Mouse (Mus musculus) MEL (cell line): ENCODE measurements around the gene Fblim1. TPM values are rescaled to one million over a fixed set of nuclear protein-coding genes. Genes with fewer than 3 reads are reported as not detected.

ENCODE experiments used
- DNase-seq: peaks from one replicate; pipeline ENCODE4 v3.0.0; 2011; ENCODE audit warnings: low read depth, low spot score
- H3K27ac ChIP-seq: 2 replicates; pipeline ENCODE4 v1.5.1; 2012; ENCODE audit warnings: low read depth, mild to moderate bottlenecking, control low read depth, low read length, moderate library complexity; ENCODE audit not compliant: control insufficient read depth
- H3K27me3 ChIP-seq, 2 experiments: fragments of 150-350 bp in 1 of 2; sonication (generic) in 1 of 2; 2 replicates each; pipeline ENCODE4 v1.6.1; 2012; ENCODE audit warnings: low read length in 2 of 2, mild to moderate bottlenecking in 2 of 2, improper control_type of control experiment in 1 of 2, moderate library complexity in 1 of 2; ENCODE audit not compliant: insufficient read depth in 2 of 2, control insufficient read depth in 1 of 2
- H3K36me3 ChIP-seq, 2 experiments: 2 replicates each; pipeline ENCODE4 v1.6.1; 2012 to 2014; ENCODE audit warnings: low read length in 2 of 2, improper control_type of control experiment in 1 of 2, inconsistent platforms in 1 of 2, mild to moderate bottlenecking in 1 of 2; ENCODE audit not compliant: insufficient read depth in 2 of 2, control insufficient read depth in 1 of 2
- H3K4me1 ChIP-seq, 2 experiments: fragments of 150-350 bp in 1 of 2; sonication (generic) in 1 of 2; 2 replicates each; pipeline ENCODE4 v1.6.1; 2012; ENCODE audit warnings: low read length in 2 of 2, improper control_type of control experiment in 1 of 2, mild to moderate bottlenecking in 1 of 2; ENCODE audit not compliant: insufficient read depth in 2 of 2, control insufficient read depth in 1 of 2
- H3K4me3 ChIP-seq, 2 experiments: fragments of 150-350 bp in 1 of 2; sonication (generic) in 1 of 2; 2 replicates each; pipeline ENCODE4 v1.5.1; 2012; ENCODE audit warnings: low read depth in 2 of 2, low read length in 2 of 2, mild to moderate bottlenecking in 2 of 2, moderate library complexity in 2 of 2, control low read depth in 1 of 2, improper control_type of control experiment in 1 of 2; ENCODE audit not compliant: control insufficient read depth in 1 of 2, insufficient read depth in 1 of 2
- H3K79me2 ChIP-seq: 2 replicates; pipeline ENCODE4 v1.6.1; 2012; ENCODE audit warnings: mild to moderate bottlenecking, low read length, moderate library complexity; ENCODE audit not compliant: control insufficient read depth, poor library complexity, insufficient read depth
- H3K9ac ChIP-seq: 2 replicates; pipeline ENCODE4 v1.6.1; 2012; ENCODE audit warnings: low read depth, mild to moderate bottlenecking, control low read depth, low read length, moderate library complexity; ENCODE audit not compliant: control insufficient read depth, poor library complexity, severe bottlenecking
- H3K9me3 ChIP-seq: fragments of 150-350 bp; sonication (generic); replicated peaks from 2 replicates; pipeline ENCODE4 v1.6.1; 2012; ENCODE audit warnings: mild to moderate bottlenecking, low read length, improper control_type of control experiment, moderate library complexity; ENCODE audit not compliant: insufficient read depth
- BHLHE40 ChIP-seq: IDR thresholded peaks from 2 replicates; pipeline ENCODE4 v1.6.1; 2012; ENCODE audit warnings: low read depth, mild to moderate bottlenecking, inconsistent platforms, low read length, improper control_type of control experiment, borderline replicate concordance
- ELF1 ChIP-seq: IDR thresholded peaks from 2 replicates; pipeline ENCODE4 v1.6.1; 2014; ENCODE audit warnings: low read depth, mild to moderate bottlenecking, inconsistent platforms, low read length, improper control_type of control experiment, moderate library complexity
- EP300 ChIP-seq, 2 experiments: IDR thresholded peaks; 2 replicates each; pipeline ENCODE4 v1.6.1; 2011; ENCODE audit warnings: improper control_type of control experiment in 2 of 2, low read length in 2 of 2, low read depth in 1 of 2, mild to moderate bottlenecking in 1 of 2
- ETS1 ChIP-seq: IDR thresholded peaks from 2 replicates; pipeline ENCODE4 v1.6.1; 2012; ENCODE audit warnings: low read depth, mild to moderate bottlenecking, inconsistent platforms, low read length, improper control_type of control experiment, moderate library complexity
- GATA1 ChIP-seq: IDR thresholded peaks from 2 replicates; pipeline ENCODE4 v1.6.1; 2011; ENCODE audit warnings: low read depth, low read length, improper control_type of control experiment
- JUND ChIP-seq: IDR thresholded peaks from 2 replicates; pipeline ENCODE4 v1.6.1; 2011; ENCODE audit warnings: low read depth, mild to moderate bottlenecking, improper control_type of control experiment, low read length
- KAT2A ChIP-seq: conservative IDR thresholded peaks from 2 replicates; pipeline ENCODE4 v1.6.1; 2012; ENCODE audit warnings: low read depth, low read length, improper control_type of control experiment, inconsistent platforms
- MAZ ChIP-seq: IDR thresholded peaks from 2 replicates; pipeline ENCODE4 v1.6.1; 2012; ENCODE audit warnings: low read depth, mild to moderate bottlenecking, inconsistent platforms, low read length, improper control_type of control experiment
- MEF2A ChIP-seq: IDR thresholded peaks from 2 replicates; pipeline ENCODE4 v1.6.1; 2014; ENCODE audit warnings: low read depth, mild to moderate bottlenecking, inconsistent platforms, low read length, improper control_type of control experiment; ENCODE audit not compliant: poor library complexity, insufficient replicate concordance, severe bottlenecking; ENCODE audit errors: extremely low read depth
- MXI1 ChIP-seq: IDR thresholded peaks from 2 replicates; pipeline ENCODE4 v1.6.1; 2011; ENCODE audit warnings: mild to moderate bottlenecking, low read depth, low read length, improper control_type of control experiment
- MYB ChIP-seq: IDR thresholded peaks from 2 replicates; pipeline ENCODE4 v1.6.1; 2011; ENCODE audit warnings: mild to moderate bottlenecking, low read depth, low read length, improper control_type of control experiment
- NELFE ChIP-seq: IDR thresholded peaks from 2 replicates; pipeline ENCODE4 v1.6.1; 2011; ENCODE audit warnings: low read depth, low read length, improper control_type of control experiment
- NRF1 ChIP-seq: IDR thresholded peaks from 2 replicates; pipeline ENCODE4 v1.6.1; 2014; ENCODE audit warnings: low read depth, mild to moderate bottlenecking, inconsistent platforms, low read length, improper control_type of control experiment, moderate library complexity; ENCODE audit not compliant: poor library complexity, insufficient read depth, severe bottlenecking
- POLR2A ChIP-seq, 2 experiments: IDR thresholded peaks; 2 replicates each; pipeline ENCODE4 v1.6.1; 2011 to 2012; ENCODE audit warnings: low read length in 2 of 2, mild to moderate bottlenecking in 2 of 2, control low read depth in 1 of 2, improper control_type of control experiment in 1 of 2, low read depth in 1 of 2, moderate library complexity in 1 of 2; ENCODE audit not compliant: control insufficient read depth in 1 of 2, insufficient read depth in 1 of 2, poor library complexity in 1 of 2
- POLR2AphosphoS5 ChIP-seq: IDR thresholded peaks from 2 replicates; pipeline ENCODE4 v1.6.1; 2012; ENCODE audit warnings: low read depth, borderline replicate concordance, mild to moderate bottlenecking, inconsistent platforms, low read length, moderate library complexity, mixed read lengths
- RAD21 ChIP-seq: IDR thresholded peaks from 2 replicates; pipeline ENCODE4 v1.6.1; 2011; ENCODE audit warnings: mild to moderate bottlenecking, low read depth, low read length, improper control_type of control experiment
- RCOR1 ChIP-seq: IDR thresholded peaks from 2 replicates; pipeline ENCODE4 v1.6.1; 2012; ENCODE audit warnings: low read depth, mild to moderate bottlenecking, inconsistent platforms, low read length, improper control_type of control experiment
- SIN3A ChIP-seq: IDR thresholded peaks from 2 replicates; pipeline ENCODE4 v1.6.1; 2012; ENCODE audit warnings: low read length, improper control_type of control experiment, inconsistent platforms
- TBP ChIP-seq: IDR thresholded peaks from 2 replicates; pipeline ENCODE4 v1.8.0; 2011; ENCODE audit warnings: low read depth, low read length, improper control_type of control experiment
- TCF12 ChIP-seq: IDR thresholded peaks from 2 replicates; pipeline ENCODE4 v1.6.1; 2014; ENCODE audit warnings: low read depth, mild to moderate bottlenecking, inconsistent platforms, low read length, improper control_type of control experiment, moderate library complexity
- USF1 ChIP-seq: IDR thresholded peaks from 2 replicates; pipeline ENCODE4 v1.6.1; 2014; ENCODE audit warnings: low read depth, mild to moderate bottlenecking, inconsistent platforms, low read length, improper control_type of control experiment, moderate library complexity
- USF2 ChIP-seq, 2 experiments: IDR thresholded peaks; 2 replicates each; pipeline ENCODE4 v1.6.1; 2011 to 2012; ENCODE audit warnings: improper control_type of control experiment in 2 of 2, low read length in 2 of 2, borderline replicate concordance in 1 of 2, inconsistent platforms in 1 of 2, low read depth in 1 of 2, mild to moderate bottlenecking in 1 of 2; ENCODE audit not compliant: insufficient read depth in 1 of 2
- ZC3H11A ChIP-seq: IDR thresholded peaks from 2 replicates; pipeline ENCODE4 v1.6.1; 2012; ENCODE audit warnings: low read depth, mild to moderate bottlenecking, inconsistent platforms, low read length, improper control_type of control experiment
- ZKSCAN1 ChIP-seq: IDR thresholded peaks from 2 replicates; pipeline ENCODE4 v1.6.1; 2012; ENCODE audit warnings: low read depth, mild to moderate bottlenecking, inconsistent platforms, low read length, improper control_type of control experiment, moderate library complexity
- ZMIZ1 ChIP-seq: IDR thresholded peaks from 2 replicates; pipeline ENCODE4 v1.6.1; 2012; ENCODE audit warnings: low read depth, mild to moderate bottlenecking, inconsistent platforms, low read length, improper control_type of control experiment, moderate library complexity
- ZNF384 ChIP-seq: IDR thresholded peaks from 2 replicates; pipeline ENCODE4 v1.6.1; 2012; ENCODE audit warnings: low read depth, mild to moderate bottlenecking, inconsistent platforms, low read length, improper control_type of control experiment
- polyA plus RNA-seq, 2 experiments: library from polyadenylated mRNA; stranded (reverse) in 1 of 2; unstranded in 1 of 2; fragments of >175 nt in 1 of 2; fragments of >200 nt in 1 of 2; gene quantifications; 2 replicates each; pipeline versions ENCODE4 v1.2.1 to v1.2.4; 2012; ENCODE audit warnings: low replicate concordance in 2 of 2, low read depth in 1 of 2; ENCODE audit not compliant: insufficient read length in 2 of 2, insufficient read depth in 1 of 2, missing spikeins in 1 of 2
- total RNA-seq: library from RNA; depleted of rRNA; stranded (reverse); fragments of 300-350 nt; gene quantifications from 2 replicates; pipeline ENCODE4 v1.2.3, GENCODE M21; 2012

Fblim1 gene
- total and polyA plus RNA-seq, 3 experiments, result not detected

DNA sequence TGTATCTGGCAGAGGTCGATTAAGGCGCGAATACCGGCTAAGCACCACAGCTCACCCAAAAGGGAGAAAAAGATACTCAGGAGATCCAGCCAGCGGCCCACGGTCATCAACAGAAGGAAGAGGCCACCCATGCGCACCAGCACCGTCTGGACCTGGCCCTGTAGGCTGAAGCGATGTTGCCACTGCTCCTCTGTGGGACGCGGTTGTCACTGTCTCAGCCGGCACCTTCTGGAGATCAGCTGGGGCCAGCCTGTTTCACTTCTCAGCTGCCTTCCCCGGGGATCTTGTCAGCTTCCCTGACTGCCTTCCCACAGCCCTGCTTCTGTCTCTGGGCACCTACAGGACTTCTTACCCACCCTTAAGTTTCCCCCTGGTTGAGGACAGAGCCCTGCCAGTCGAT is 9.1 kb upstream of the Fblim1 start:
- Histone ChIP-seq H3K27me3 (no peaks in the 10 kb centered on the region), H3K9me3 (no peaks in the 10 kb centered on the region), H3K27ac (no peak overlapping the region), H3K36me3 (0 out of 4 replicates have a peak, but pooled peaks cover 0 to 2% of the 10 kb centered on the region in 2 experiments), H3K9ac (no peak overlapping the region), H3K4me1 (peaks cover 0 to 9% of the 10 kb centered on the region in 2 experiments; a peak in 2 of 4 replicates), H3K79me2 (no peaks in the 10 kb centered on the region), H3K4me3 (no peak overlapping the region)
- TF ChIP-seq POLR2A (IDR thresholded peaks at IDR 0.05; ENCODE audit: control insufficient read depth in 1 of 2, insufficient read depth in 1 of 2, low read depth in 1 of 2, low read length in 2 of 2, poor library complexity in 1 of 2) (no peak), RCOR1 (no peak), NRF1 (no peak), JUND (no peak), ELF1 (no peak), ZC3H11A (no peak), RAD21 (no peak), SIN3A (no peak)
- no peak for DNase-seq

DNA sequence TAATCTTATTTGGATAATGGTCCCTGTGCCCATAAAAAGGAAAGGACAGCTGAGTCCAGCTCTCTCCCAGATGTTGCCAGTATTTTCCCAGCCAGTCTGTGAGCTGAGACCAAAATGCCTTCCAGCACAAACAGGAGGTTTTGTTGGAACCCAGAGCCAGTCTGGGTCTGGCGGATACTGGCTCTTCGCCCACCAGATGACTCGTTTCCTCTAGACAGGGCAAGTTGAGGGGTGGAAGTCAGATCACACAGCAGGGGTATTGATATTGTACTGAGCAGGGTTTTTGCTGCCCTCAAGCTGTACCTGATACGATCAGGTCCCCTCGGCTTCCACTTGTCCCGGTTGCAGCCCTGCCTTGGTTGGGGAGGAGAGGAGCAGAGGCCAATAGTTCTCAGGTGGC is 3.6 kb upstream of the Fblim1 start:
- TF ChIP-seq MAZ (no peak), ETS1 (no peak), ZNF384 (no peak), BHLHE40 (no peak), USF2 (IDR thresholded peaks at IDR 0.05; ENCODE audit: borderline replicate concordance in 1 of 2, insufficient read depth in 1 of 2, low read depth in 1 of 2, low read length in 2 of 2) (no peak), USF1 (no peak), POLR2A (IDR thresholded peaks at IDR 0.05; ENCODE audit: control insufficient read depth in 1 of 2, insufficient read depth in 1 of 2, low read depth in 1 of 2, low read length in 2 of 2, poor library complexity in 1 of 2) (no peak)
- H3K4me1 ChIP-seq, result no peaks in the 10 kb centered on the region
- H3K27ac ChIP-seq, result no peak overlapping the region
- H3K36me3 ChIP-seq, result no peaks in the 10 kb centered on the region
- no peak overlapping the region for H3K4me3 ChIP-seq
- H3K27me3 ChIP-seq, result no peaks in the 10 kb centered on the region; a peak in 1 of 4 replicates
- no peak overlapping the region for H3K9ac ChIP-seq
- no peak for DNase-seq
- H3K79me2 ChIP-seq, result no peaks in the 10 kb centered on the region
- H3K9me3 ChIP-seq, result no peaks in the 10 kb centered on the region

DNA sequence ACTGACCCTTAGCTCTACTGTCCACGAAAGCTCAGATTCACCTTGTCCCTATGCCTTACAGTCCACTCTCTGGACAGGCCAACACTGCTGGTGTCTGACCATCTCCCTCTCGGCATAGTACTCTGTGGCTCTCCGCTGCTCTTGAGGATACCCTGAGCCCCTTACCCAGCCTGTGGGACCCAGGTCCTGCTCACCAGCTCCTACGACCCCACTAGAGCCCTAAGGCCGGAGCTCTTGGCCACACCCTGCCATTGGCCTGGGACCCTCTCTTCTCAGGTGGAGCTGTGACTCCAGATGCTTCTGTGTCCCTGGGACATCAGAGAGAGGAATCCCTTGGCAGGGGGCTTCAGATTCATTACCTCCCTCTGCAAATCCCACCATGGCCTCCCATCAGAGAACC is 475 bp downstream of the Fblim1 start:
- Histone ChIP-seq H3K4me1 (no peaks in the 10 kb centered on the region), H3K79me2 (no peaks in the 10 kb centered on the region), H3K27me3 (no peaks in the 10 kb centered on the region; a peak in 1 of 4 replicates), H3K4me3 (no peak overlapping the region), H3K9me3 (no peaks in the 10 kb centered on the region), H3K9ac (no peak overlapping the region), H3K36me3 (no peaks in the 10 kb centered on the region), H3K27ac (no peak overlapping the region)
- DNase-seq, result no peak
- TF ChIP-seq MYB (no peak), ZMIZ1 (no peak), BHLHE40 (no peak), NELFE (no peak), TCF12 (no peak), MXI1 (no peak), EP300 (IDR thresholded peaks at IDR 0.05; ENCODE audit: low read depth in 1 of 2, low read length in 2 of 2) (no peak), KAT2A (no peak), ZC3H11A (no peak), POLR2AphosphoS5 (no peak), MEF2A (no peak), GATA1 (no peak), RCOR1 (no peak), ZKSCAN1 (no peak), TBP (no peak)
